Mouse (Mus musculus) liver, embryonic 14 days (tissue): ENCODE data around the gene Man2b2. TPM values are rescaled to one million over a fixed set of nuclear protein-coding genes. Genes with fewer than 3 reads are reported as not detected.

Experiments used
- polyA plus RNA-seq: library from polyadenylated mRNA; depleted of rRNA; stranded (reverse); fragments of >200 nt; gene quantifications from 2 replicates; pipeline ENCODE4 v1.2.3, GENCODE M21; 2012; rRNA removed

Man2b2 gene
- 10.3 and 11.9 TPM in 2 replicates for polyA plus RNA-seq

DNA sequence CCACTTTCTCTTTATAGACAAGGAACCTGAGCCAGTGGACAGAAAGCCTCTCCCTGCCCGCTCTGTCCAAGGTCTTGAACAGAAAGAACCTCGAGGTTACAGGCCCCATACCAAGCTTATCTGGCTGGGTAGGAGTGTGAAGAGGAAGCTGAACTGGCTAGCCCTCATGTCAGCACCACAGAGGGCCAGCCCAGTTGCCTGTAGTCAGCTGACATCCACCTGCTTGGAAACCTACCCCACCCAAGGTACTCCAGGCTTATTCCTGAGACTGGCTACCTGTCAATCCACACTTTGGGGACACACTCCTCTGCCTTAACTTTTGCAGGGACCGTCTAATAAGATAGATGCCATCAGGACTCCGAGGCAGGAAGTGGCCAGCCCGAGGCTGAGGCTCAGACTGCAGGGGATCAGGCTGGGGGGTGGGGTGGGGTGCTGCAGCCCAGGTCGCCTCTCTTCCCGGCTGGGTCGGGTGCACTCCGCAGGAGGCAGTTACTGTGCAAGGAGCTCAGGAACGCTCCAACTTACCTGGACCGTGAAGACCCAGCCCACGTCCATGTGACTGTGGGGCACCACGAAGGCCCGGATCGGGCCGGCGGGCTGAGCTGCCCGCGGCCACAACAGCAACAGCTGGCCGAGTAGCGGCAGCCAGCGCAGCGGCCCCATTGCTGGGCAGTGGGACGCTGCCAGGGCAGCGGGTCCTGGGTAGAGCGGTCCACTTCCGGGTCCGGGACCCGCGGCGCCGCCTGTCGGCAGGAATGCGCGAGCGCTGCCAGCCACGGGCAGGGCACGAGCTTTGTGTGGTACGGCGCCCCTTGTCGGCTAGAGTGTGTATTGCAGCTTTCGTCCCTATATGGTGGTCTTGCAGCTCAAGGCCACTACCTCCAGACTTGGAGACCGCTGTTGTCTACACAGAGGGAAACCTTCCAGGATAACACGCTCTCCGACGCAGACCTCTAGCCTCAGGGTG, at the start of gene Man2b2:
Gene Man2b2 (minus strand): TSS at position 741 of the 967 bp plus-strand sequence.

DNA sequence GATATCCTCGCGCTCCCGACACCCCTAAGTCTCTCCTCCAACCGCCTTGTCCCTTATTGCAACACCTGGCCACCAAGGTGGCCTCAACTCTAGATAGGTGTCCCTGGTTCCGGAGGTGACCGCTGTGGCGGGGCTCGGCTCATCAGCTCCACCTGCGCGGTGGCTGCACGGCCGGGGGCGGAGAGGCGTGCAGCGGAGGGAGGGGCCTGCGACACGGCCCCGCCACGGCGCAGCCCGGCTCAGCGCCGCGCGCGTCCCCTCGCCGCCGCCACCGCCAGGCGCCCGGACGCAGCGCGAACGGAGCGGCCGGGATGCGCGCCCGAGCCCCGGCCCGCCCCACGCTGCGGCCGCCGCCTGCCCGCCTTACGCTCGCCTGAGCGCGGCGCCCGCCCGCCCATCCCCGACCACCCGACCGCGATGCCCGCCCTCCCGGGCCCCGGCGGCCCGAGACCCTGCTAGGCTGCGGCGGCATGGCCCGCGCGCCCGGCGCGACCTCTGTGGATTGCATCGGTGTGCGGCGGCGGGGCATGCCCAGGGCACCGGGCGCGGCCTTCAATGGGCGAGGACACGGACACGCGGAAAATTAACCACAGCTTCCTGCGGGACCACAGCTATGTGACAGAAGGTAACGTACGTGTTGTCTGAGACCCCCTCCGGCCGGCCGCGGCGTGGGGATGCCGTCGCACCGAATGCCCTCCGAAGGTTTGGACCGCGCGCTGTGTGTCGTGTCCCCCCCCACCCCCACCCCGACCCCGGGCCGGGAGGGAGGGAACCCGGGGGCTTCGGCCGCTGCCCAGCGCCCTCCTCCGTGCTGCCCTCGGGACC, 38.0 kb upstream of the Man2b2 start, which contains the start of gene Ppp2r2c:
Gene Ppp2r2c (plus strand): TSS at position 248 of the 825 bp plus-strand sequence.

DNA sequence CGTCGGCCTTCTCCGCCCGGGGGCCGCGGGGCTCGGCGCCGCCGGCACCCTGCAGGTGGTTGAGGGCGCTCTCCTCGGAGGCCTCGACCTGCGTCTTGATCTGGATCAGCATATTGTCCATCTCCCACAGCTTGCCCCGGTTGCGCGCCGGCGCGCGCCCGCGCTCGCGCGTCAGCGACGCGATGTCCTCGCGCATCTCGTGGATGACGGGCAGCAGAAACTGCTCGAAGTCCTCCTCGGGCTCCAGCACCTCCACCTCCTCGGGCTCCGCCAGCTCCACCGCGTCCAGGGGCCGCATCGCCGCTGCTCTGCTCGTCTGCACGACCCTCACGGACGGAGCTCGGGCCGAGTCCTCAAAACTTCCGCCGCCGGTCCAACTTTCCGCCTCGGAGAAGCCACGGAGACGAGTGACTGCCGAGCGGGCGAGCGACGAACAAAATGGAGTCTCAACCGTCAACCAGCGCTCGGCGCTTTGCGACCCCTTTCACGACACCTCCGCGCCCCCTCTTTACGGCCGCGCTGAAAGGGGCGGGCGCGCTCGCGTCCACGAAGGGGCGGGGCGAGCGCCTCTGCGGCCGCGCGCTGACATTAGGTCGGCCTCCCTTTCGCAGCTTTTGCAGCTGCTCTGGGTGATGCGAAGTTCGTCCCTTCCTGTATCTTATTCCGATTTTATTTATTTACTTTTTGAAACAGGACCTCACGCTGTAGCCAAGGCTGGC, 34.0 kb downstream of the Man2b2 start, which contains the start of gene Mrfap1:
Gene Mrfap1 (minus strand): TSS at position 477 of the 719 bp plus-strand sequence.

Other genes with a start within 250 kb of the Man2b2 start
- 8.4 and 9.7 TPM in 2 replicates for gene Tbc1d14, start 237.4 kb downstream of the Man2b2 start, polyA plus RNA-seq
- gene D5Ertd579e, start 134.6 kb downstream of the Man2b2 start, polyA plus RNA-seq: 17.0 and 19.3 TPM in 2 replicates
- gene Bloc1s4, start 82.0 kb downstream of the Man2b2 start, polyA plus RNA-seq: 9.8 and 12.0 TPM in 2 replicates
- 78.2 and 84.3 TPM in 2 replicates for gene Mrfap1, start 33.9 kb downstream of the Man2b2 start, polyA plus RNA-seq
- 0.01 TPM in 1 of 2 replicates, not detected in the other for gene Ppp2r2c, start 37.9 kb upstream of the Man2b2 start, polyA plus RNA-seq
- gene Wfs1, start 158.6 kb upstream of the Man2b2 start, polyA plus RNA-seq: 0.60 and 0.71 TPM in 2 replicates